23 mouse cellular contexts compared by ENCODE assay signal in genomic region chr17:45907587-45907986, GRCm38 (mm10).
DNase-seq lines count a peak whose midpoint lies in the region; ATAC-seq and TF ChIP-seq lines count a peak whose summit lies in the region.
"Had no signal": no experiment of that assay in that cellular context is flagged by ENCODE, and none has a peak within 500 bp of the region (broad histone marks: within the 10 kb centered on the region; RNA-seq: fewer than 3 reads in every experiment).

No protein-coding gene starts in this region.

- H3K36me3 ChIP-seq in hindbrain, embryonic 12.5 days, result no peaks in the 10 kb centered on the region
- H3K36me3 ChIP-seq in hindbrain, embryonic 11.5 days (ENCODE audit: control insufficient read depth, insufficient read depth, low read length), result no peaks in the 10 kb centered on the region
- no peaks in the 10 kb centered on the region for H3K36me3 ChIP-seq in thymus, adult 2 months (ENCODE audit: control insufficient read depth, insufficient read depth, low read length)
- H3K36me3 ChIP-seq in embryonic facial prominence, embryonic 10.5 days (replicated peaks), result 0 out of 2 replicates have a peak, but pooled peaks cover 3% of the 10 kb centered on the region
- H3K36me3 ChIP-seq: intestine, embryonic 15.5 days; limb, embryonic 13.5 days; liver, embryonic 12.5 days; midbrain, embryonic 15.5 days had no signal

- WGBS in hindbrain, embryonic 12.5 days, result 46% methylated on average over 11 of the region's 11 CpGs
- WGBS in hindbrain, embryonic 11.5 days, result 53% methylated on average over 7 of the region's 11 CpGs
- 68% methylated on average over 11 of the region's 11 CpGs for WGBS in thymus, adult 2 months
- 68% methylated on average over 11 of the region's 11 CpGs for WGBS in embryonic facial prominence, embryonic 10.5 days

- 0 out of 2 replicates have a peak, but pooled peaks cover 7% of the 10 kb centered on the region for H3K27me3 ChIP-seq in hindbrain, embryonic 12.5 days
- no peaks in the 10 kb centered on the region for H3K27me3 ChIP-seq in hindbrain, embryonic 11.5 days (ENCODE audit: control insufficient read depth, insufficient read depth, low read length)
- no peaks in the 10 kb centered on the region for H3K27me3 ChIP-seq in thymus, adult 2 months (ENCODE audit: control insufficient read depth, insufficient read depth, low read length)
- H3K27me3 ChIP-seq in embryonic facial prominence, embryonic 10.5 days (replicated peaks; ENCODE audit: low read depth, poor library complexity, severe bottlenecking), result peaks cover 10% of the 10 kb centered on the region; the same call in 1 of the 2 replicates
- H3K27me3 ChIP-seq: intestine, embryonic 15.5 days; limb, embryonic 13.5 days; midbrain, embryonic 15.5 days had no signal

- H3K27ac ChIP-seq in hindbrain, embryonic 12.5 days, result no peak overlapping the region
- no peak overlapping the region for H3K27ac ChIP-seq in hindbrain, embryonic 11.5 days (ENCODE audit: low read depth, low read length)
- no peak overlapping the region for H3K27ac ChIP-seq in thymus, adult 2 months (ENCODE audit: control insufficient read depth, insufficient read depth, low read length)
- no peak overlapping the region for H3K27ac ChIP-seq in embryonic facial prominence, embryonic 10.5 days (replicated peaks)
- H3K27ac ChIP-seq: gastrocnemius, adult 2 months; intestine, embryonic 15.5 days; limb, embryonic 13.5 days; liver, embryonic 12.5 days; midbrain, embryonic 15.5 days had no signal

- H3K9me3 ChIP-seq in hindbrain, embryonic 12.5 days (replicated peaks), result no peaks in the 10 kb centered on the region
- no peaks in the 10 kb centered on the region for H3K9me3 ChIP-seq in hindbrain, embryonic 11.5 days (ENCODE audit: control insufficient read depth, low read length)
- H3K9me3 ChIP-seq in embryonic facial prominence, embryonic 10.5 days, result peaks cover 11% of the 10 kb centered on the region
- H3K9me3 ChIP-seq: intestine, embryonic 15.5 days; midbrain, embryonic 15.5 days had no signal

- no peak for TF ChIP-seq CTCF in thymus, adult 2 months (IDR thresholded peaks at IDR 0.05; ENCODE audit: borderline replicate concordance, control insufficient read depth, extremely low read depth, insufficient read depth, low read length, poor library complexity)

- H3K4me3 ChIP-seq in hindbrain, embryonic 12.5 days, result no peak overlapping the region
- H3K4me3 ChIP-seq in hindbrain, embryonic 11.5 days (ENCODE audit: low read depth, low read length), result no peak overlapping the region
- no peak overlapping the region for H3K4me3 ChIP-seq in thymus, adult 2 months (ENCODE audit: control insufficient read depth, insufficient read depth, low read length)
- no peak overlapping the region for H3K4me3 ChIP-seq in embryonic facial prominence, embryonic 10.5 days
- H3K4me3 ChIP-seq: gastrocnemius, adult 2 months; intestine, embryonic 15.5 days; limb, embryonic 13.5 days; liver, embryonic 12.5 days; midbrain, embryonic 15.5 days; myocyte had no signal

- no peak overlapping the region for H3K4me2 ChIP-seq in hindbrain, embryonic 12.5 days (replicated peaks)
- no peak overlapping the region for H3K4me2 ChIP-seq in hindbrain, embryonic 11.5 days (replicated peaks; ENCODE audit: low read depth, low read length)
- H3K4me2 ChIP-seq: intestine, embryonic 15.5 days; limb, embryonic 13.5 days; liver, embryonic 12.5 days; midbrain, embryonic 15.5 days had no signal

- no peak for DNase-seq in hindbrain, embryonic 11.5 days (ENCODE audit: low spot score)
- peak; percentile 5 for DNase-seq in thymus, adult 2 months
- DNase-seq in thymus, postnatal 25 days, result no peak
- DNase-seq in embryonic facial prominence, embryonic 10.5 days (ENCODE audit: low spot score), result peak; percentile 18
- no peak for DNase-seq in left cerebral cortex, adult 11 months (ENCODE audit: low spot score)
- no peak for DNase-seq in heart, adult 18-20 months
- DNase-seq: adrenal gland, adult 2 months; cerebellum, adult 11-12 months; gastrocnemius, adult 2 months; heart, postnatal 4 days; kidney, adult 8-10 months; kidney, postnatal 25 days; layer of hippocampus, postnatal 36 days; lung, adult 2 months; lung, postnatal 14 days; right cerebral cortex, postnatal 14 days had no signal

- H3K4me1 ChIP-seq in hindbrain, embryonic 12.5 days, result peaks cover 6% of the 10 kb centered on the region; the same call in 1 of the 2 replicates
- H3K4me1 ChIP-seq in hindbrain, embryonic 11.5 days (replicated peaks; ENCODE audit: control insufficient read depth, insufficient read depth, low read length), result no peaks in the 10 kb centered on the region
- 0 out of 2 replicates have a peak, but pooled peaks cover 3% of the 10 kb centered on the region for H3K4me1 ChIP-seq in thymus, adult 2 months (replicated peaks; ENCODE audit: control insufficient read depth, insufficient read depth, low read length)
- H3K4me1 ChIP-seq in embryonic facial prominence, embryonic 10.5 days, result peaks cover 22% of the 10 kb centered on the region
- H3K4me1 ChIP-seq: intestine, embryonic 15.5 days; liver, embryonic 12.5 days; midbrain, embryonic 15.5 days had no signal

- ATAC-seq in hindbrain, embryonic 12.5 days (ENCODE audit: low FRiP score), result 0 out of 2 replicates have a peak, but pooled peaks have one; percentile 40
- no peak for ATAC-seq in hindbrain, embryonic 11.5 days (ENCODE audit: low FRiP score)
- ATAC-seq: CD4-positive, CD25-positive, alpha-beta regulatory T cell, adult 4 months; intestine, embryonic 15.5 days; liver, embryonic 12.5 days; midbrain, embryonic 15.5 days had no signal

- no peak for TF ChIP-seq POLR2A in thymus, adult 2 months (IDR thresholded peaks at IDR 0.05; ENCODE audit: control insufficient read depth, extremely low read depth, insufficient read depth, low read length, poor library complexity)

- no peak overlapping the region for H3K9ac ChIP-seq in hindbrain, embryonic 12.5 days
- no peak overlapping the region for H3K9ac ChIP-seq in hindbrain, embryonic 11.5 days (ENCODE audit: low read depth, low read length)
- H3K9ac ChIP-seq: intestine, embryonic 15.5 days; limb, embryonic 13.5 days; liver, embryonic 12.5 days; midbrain, embryonic 15.5 days had no signal

Comparison
In these comparisons a context has a peak if more than half of its experiments do, and no peak if none do; other contexts are left out.
1. DNase-seq: peak in thymus, adult 2 months (single experiment) and embryonic facial prominence, embryonic 10.5 days (single experiment); none in hindbrain, embryonic 11.5 days (single experiment), thymus, postnatal 25 days (single experiment), left cerebral cortex, adult 11 months (single experiment) and heart, adult 18-20 months (0 of 2).